Mouse (Mus musculus): Measurements from ENCODE around the gene Wdr6.

The Wdr6 gene

DNA sequence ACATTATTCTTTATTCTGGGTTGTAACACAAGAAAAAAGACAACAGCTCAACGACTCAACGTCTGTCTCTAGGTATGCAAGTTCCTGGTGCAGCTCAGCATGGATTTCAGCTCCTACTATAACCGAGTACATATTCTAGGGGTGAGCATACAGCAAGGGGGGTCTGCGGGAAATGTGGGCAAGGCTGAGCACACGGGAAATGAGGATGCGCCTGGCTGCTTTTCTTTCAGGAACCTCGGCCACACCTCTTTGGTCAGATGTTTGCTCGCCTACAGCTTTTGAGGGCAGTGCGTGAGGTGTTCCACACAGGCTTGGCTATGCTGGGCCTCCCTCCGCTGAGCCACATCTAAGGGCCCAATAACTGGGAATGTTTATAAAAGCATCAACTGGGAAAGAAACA is 6.2 kb downstream of the Wdr6 start:
- DNase-seq = peak; percentile 23

DNA sequence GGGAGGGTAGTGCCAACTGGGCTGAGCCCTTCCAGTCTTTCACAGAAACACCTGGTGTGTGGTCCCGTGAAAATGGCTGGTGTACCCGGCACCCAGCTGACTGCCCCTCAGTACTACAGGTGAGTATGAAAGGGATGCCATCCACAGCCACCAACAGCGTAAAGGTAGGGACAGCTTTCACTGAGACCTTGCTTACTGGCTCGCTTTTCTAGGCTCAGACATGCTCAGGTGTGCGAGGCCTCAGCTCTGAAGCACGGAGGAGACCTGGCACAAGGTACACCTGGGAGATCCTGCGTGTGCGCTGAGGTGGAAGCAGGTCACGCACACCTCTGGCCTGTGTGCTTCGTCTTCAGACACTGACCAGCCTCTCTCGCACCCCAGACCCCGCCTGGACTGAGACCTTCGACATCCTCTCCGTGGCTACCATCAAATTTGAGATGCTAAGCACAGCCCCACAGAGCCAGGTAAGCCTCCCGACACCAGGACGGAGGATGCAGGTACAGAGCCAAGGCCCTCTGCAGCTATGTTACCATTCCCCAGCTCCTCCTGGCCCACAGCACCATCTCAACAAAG is 7.1 kb downstream of the Wdr6 start:
- DNase-seq = peak; percentile 38

DNA sequence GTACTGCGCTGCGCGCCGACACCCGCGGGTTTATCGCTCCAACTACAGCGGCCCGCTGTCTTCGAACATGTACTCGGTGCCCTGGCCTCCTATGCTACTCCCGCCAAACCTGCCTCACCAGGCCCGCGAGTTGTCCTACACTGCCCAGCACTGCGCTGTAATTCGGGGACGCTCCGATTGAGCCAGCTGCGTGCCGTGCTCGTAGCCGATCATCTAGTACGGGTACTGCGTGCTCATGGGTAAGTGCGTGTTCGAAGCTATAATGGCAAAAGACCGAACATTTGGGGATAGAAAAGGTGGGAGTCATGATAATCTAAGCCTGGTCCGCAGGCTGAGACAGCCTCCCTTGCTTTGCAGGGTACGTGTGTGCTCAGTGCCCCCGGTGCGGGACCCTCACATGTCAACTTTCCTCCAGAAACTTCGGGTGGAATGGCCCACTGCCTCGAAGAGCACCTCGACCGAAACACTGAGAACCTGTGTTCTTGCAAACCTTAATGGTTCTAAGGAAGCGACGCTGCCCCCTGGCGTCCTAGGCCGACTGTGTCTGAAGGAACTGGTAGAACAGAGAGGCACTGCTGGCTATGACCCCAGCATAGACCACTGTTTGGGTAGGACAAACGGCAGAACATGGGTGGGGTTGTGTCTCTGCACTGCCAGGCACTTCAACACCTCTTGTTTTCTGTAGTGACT is 8.2 kb downstream of the Wdr6 start:
- DNase-seq = peak; percentile 74

DNA sequence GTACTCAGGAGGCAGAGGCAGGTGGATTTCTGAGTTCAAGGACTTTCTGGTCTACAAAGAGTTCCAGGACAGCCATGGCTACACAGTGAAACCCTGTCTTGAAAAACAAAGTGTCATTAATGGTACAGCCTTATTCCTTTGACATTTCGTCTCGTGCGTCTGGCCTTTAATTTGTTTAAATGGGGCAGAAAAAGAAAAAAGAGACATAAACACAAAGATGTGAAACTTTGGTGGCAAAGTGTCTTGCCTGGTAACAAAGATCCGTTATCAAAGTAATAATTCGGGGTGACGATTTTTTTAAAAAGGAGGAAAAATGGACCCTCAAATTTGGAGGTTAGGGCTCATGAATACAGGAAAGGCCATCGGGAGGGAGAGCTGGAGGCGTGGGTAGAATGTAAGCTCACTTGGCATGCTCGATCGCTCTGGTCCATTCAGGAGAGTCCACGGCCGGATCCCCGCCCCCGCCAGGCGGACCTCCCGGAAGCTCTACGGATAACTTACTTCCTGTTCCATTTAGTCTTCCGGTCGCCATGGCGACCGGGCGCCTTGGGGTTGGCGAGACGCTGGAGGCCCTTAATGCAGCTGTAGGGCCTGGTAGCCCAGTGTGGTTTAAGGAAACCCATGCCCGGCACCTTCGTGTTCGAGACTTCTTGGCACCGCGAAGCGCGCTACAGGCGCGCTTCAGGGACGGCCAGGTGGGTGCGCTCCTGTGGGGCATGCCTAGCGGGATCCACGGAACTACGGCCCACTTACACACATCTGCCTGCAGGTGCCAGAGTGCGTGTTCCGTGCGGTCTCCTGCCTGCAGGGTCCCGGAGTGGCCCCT is 8.9 kb downstream of the Wdr6 start, which contains the start of gene Dalrd3:
Gene Dalrd3 (plus strand): TSS at position 506 of the 826 bp plus-strand sequence.
- DNase-seq = peak; percentile 93

DNA sequence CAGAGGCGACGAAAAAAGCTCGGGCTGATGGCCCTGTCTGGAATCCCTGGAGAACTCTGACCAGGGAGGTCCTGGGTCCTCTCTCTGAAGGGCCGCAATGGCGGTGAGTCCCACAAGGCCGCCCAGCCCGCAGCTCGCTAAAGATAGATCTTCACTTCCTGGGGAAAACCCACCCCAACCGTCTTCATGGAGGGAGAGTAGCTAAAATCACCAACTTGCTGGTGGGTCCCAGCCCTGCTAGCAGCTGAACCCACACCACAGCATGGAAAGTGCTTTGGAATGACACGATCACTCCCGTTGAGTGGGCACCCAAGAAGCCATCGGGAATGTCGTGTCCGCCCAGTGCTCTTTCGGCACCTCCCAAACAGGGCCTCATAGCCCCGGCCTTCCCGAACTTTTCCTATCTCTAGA is 10.0 kb downstream of the Wdr6 start:
- peak; percentile 56 for DNase-seq

DNA sequence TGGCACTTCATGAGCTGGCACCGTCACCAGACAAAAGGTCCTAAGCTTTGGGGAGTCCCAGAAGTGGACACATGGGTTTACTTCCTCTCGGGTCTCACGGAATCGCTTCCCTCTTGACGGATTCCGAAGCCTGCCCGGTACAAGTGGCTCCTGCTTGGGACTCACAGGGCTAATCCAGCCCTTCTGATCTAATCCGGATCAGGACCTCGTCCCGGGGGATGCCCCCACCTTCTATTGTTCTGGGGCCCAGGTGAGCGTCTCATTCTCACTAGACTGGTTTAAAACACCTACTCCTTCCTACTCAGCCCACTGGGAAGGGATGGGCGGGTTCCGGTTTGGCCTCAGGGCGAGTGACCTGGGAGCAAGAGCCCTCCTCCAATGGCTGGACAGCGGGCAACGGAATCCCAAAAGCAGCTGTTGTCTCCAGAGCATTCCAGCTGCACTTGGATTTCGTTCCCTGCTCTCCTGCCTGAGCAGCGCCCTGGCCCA is 10.6 kb downstream of the Wdr6 start:
- no peak for DNase-seq

DNA sequence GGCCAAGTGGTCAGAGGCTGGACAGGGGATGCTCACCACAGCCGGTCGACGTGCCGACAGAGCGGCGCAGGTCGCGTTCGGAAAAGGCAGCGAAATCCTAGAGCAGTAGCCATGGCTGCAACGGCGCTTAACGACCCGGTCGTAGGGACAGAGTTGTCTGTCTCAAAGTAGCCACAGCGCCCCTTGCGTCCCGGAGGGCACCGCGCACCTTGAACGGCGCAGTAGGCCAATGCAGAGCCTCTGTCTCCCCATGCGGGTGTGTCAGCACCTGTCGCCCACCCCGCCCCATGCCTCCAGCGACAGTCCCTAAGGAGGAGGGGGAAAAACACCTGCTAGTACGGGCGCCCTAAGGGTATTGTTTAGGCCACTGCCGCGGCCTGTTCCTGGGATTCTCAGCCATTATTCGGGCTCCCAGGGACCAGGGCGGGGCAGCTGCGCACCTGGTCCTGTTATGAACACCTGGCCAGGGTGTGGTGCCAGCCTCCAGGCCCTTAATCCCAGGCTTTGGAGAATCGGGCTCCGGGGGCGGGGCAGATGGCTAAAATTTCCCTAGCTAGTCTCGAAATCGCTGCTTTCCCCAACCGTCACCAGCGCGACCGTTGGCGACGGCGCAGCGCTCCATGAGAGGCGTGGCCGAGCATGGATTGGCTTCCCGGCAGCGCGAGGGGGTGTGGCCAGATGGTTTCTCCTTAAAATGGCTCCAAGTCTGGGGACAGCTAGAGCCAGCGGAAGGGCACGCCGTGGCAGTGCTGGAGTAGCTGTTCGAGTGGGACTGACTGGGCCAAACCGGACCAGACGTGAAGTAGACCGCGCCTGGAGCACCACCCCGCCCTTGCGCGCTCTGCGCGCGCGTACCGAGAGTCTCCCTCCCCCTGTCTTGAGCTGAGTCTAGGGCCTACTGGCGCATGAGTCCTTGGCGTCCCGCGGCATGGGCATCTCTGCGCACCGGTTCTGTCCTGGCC is 11.4 kb downstream of the Wdr6 start, which contains the start of gene Ndufaf3:
Gene Ndufaf3 (minus strand): TSS at position 620 of the 962 bp plus-strand sequence.
- peak; percentile 96 for DNase-seq

DNA sequence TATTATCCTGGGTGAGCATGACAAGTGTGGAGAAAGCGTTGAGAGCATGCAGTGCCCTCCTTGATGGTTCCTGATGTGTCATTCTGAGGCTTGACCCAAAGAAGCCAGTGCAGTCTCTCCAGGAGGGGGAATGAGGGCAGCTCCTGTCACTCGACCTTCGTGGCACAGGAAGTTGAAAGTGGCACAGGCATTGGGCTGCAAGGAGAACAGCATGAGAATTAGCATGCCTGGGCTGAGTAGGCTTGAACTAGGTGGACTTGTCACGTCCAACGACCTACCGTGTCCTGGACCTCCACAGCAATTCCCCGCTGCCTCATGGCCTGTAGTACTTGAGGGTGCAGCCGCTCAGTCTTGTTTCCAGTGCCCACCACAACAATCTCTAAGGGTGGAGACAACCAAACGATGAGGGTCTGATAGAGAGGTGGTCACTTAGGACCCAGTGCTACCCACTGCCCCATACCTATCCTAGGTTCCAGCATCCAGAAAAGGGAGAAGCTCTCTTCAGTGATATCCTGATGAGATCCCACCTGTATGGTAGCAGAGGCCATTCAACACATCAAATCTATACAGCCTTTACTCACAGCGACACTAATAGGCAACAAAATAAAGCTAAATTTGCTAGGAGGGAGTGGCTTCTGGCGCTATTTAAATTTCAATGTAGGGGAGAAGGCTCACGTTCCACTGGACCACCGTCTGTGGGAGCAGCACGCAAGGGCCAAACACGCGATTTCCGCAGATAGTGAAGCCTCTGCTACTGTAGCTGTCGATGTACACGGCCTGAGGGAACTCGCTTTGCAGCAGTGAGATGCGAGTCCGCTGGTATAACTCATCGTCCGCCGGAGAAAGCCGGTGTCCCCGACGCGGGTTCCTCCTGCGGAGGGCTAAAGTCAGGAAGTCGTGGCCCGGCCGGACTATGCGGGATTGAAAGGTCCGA is 12.4 kb downstream of the Wdr6 start:
- peak; percentile 46 for DNase-seq

DNA sequence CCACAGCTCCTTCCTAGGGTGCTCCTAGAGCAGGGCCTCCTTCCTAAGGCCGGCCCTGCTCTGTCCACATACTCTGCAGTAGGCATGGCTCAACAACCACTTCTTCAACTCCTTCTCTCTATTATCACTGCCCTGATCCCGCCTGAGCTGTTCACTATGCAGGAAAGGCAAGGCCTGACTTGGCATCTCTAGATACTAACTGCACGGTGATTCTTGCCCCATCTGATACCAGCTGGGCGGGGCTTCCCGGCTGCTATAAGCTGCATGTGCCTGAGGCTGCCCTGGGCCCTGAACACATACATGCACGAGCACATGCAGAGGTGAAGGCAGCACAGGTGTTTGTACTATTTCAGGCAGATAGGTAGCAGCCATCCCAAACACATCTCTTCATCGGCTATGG is 14.4 kb downstream of the Wdr6 start:
- DNase-seq = no peak

DNA sequence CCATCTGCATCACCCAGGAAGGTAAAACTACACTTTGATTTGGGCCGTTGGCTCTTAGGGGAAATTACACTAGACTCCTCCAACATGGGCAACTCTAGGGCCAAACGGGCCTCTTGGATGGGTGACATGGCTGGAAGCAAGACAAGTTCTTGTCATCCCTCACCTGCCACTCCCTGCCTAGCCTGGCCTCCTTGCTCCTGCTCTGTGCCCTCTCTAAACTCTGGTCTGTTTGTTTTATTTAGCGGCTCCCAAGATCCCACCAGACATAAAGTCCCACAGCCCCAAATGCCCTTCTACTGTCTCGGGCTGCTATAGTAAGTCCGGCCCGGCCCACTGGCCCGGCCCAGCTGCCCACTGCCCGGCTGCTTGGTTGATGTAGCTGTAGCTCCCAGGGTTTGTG is 14.9 kb downstream of the Wdr6 start:
- peak; percentile 42 for DNase-seq

DNA sequence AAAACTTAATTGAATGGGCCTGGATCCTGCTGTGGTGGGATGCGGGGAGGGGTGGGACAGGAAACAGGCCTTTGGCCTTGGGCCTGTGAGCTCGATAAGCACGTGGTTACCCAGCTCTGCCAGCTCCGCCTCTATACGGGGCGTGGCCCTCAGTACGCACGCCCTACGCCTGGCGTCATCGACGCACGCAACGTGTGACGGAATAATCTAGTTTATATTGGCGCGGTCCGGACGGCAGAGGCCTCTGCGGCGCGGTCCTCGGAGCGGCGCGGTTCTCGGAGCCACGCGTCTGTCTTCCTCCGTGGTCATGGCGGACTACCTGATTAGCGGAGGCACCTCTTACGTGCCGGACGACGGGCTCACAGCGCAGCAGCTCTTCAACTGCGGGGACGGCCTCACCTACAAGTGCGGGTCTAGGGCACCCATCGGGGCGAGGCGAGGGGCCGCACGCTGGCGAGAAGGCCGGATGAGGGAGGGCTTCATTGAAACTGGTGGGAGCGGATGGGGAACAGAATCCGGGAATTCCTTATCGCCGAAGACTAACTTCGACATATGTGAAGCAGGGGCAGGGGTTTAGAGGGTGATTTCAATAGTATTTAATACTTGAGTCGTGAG is 18.2 kb downstream of the Wdr6 start, which contains the start of gene Impdh2:
Gene Impdh2 (plus strand): TSS at position 60 of the 615 bp plus-strand sequence.
- peak; percentile 94 for DNase-seq

DNA sequence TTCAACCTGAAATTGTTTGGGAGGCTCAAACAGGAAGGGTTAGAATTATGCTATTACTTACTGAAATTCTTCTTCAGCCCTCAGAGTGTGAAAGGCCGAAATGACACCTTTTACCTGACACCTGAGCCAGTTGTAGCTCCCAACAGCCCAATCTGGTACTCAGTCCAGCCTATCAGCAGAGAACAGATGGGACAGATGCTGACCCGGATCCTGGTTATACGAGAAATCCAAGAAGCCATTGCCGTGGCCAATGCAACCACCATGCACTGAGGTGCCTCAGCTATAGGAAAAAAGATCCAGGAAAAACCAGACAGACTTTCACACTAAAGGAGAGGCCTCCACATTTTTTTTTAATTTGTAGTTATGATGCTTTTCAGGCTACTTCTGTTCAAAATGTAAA is 19.4 kb downstream of the Wdr6 start:
- DNase-seq = peak; percentile 17

DNA sequence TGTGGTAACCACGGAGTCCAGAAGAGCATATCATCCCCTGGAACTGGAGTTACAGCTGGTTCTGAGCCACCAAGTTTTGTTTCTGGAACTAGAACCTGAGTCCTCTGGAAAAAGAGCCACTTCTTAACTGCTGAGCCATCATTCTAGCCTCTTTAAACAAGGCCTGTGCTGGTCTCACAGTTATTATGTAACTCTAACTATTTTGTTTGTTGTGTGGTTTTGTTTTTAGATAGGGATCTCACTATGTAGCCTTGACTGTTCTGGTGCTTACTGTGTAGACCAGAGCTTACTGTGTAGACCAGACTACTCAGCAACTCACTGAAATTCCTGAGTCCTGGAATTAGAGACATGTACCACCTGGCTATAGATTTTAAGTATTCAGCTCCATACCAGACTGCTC is 31.7 kb downstream of the Wdr6 start:
- DNase-seq = no peak

DNA sequence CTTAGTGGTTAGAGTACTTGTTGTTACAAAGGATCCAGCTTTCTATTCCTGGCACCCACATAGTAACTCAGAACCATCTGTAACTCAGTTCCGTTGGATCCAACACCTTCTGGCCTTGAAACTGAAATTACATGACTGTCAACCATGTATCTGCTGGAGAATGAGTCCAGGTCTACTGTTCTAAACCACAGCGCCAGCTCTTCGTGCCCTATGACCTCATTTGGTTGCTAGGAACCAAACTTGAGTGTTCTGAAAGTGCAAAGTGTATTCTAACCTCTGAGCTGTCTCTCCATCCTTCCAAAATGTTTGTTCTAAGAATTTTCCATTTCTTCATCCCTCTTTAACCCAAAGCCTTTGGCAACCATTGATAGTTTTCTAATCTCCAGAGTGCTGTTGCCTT is 32.6 kb downstream of the Wdr6 start:
- DNase-seq = no peak

DNA sequence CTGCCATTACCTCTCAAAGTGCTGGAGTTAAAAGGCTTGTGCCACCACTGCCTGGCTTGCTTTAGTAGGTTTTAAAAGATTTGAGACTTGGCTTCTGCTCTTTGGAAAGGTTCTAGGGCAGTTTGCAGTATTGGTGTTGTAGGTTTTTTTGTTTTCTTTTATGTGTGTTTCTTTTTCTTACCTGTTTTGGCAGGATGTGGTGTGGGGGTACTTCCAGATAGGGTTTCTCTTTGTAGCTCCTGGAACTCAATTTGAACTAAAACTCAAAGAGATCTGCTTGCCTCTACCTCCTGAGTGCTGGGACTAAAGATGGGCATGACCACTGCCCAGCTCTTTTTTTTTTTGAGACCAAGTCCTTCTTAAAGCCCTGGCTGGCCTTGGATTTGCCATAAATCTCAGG is 37.7 kb downstream of the Wdr6 start:
- DNase-seq = no peak

DNA sequence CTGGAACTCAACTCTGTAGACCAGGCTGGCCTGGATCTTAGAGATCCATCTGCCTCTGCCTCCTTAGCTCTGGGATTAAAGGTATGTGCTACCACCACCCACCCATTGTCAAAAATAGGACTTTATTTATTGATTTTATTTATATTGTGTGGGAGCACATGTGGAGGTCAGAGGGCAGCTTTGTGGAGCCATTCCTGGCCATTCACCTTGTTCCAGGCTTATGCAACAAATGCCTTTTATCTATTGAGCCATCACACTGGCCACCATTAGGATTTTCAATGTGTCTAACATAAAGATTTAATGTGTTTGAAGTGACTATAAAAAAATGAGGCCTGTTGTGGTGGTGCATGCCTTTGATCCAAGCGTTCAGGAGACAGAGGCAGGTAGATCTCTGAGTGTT is 47.0 kb downstream of the Wdr6 start:
- no peak for DNase-seq

DNA sequence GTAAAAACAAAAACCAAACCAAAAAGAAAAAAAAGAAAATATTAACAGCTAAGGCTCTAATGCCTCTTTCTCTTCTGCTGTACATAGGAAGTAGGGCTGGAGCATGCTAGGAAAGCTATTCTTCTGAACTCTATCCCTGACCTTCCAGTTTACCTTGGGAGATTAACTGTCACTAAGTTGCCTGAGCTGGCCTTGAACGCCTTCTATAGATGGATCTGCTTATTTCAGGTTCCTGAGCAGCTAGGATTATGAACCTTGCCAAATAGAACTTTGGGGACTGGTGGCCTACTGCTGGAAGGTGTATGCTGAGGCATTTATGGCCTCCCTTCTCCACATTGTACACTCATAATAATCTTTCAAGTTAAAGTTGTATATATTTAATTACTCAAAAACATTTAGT is 47.6 kb downstream of the Wdr6 start:
- DNase-seq = no peak

DNA sequence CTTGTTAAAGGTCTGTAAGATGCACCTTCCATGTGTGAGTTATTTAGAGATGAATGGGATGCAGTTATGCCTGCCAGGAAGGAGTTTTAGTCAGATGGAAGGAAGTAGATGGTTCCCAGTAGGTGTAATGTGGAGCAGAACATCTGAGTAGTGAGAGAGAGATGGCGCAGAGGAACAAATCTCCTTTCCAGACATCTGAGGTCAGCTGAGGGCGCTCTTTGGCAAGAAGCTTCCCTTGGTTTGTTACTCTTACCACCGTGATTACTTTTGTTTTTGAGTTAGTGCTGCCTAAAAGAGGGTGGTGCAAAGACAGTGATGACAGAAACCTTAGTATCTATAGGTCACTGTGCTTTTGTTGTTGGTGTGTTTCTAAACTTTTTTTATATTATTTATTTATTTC is 53.1 kb downstream of the Wdr6 start:
- no peak for DNase-seq

DNA sequence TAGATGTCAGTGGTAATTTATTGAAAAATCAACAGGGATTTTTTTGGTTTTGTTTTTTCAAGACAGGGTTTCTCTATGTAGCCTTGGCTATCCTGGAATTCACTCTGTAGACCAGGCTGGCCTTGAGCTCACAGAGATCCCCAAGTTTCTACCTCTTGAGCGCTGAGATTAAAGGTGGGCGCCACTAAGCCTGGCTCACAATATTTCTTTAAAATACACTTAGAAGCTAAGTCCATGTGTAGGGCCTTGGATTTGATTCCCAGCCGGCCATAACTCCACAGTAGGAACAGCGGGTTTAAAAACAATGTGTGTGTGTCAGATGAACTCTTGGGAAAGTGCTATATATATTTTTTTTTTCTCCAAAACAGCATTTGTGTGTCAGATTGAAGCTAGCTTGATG is 55.2 kb downstream of the Wdr6 start:
- no peak for DNase-seq
